Mouse (Mus musculus): ENCODE data around the gene D230025D16Rik. TPM values are rescaled to one million over a fixed set of nuclear protein-coding genes. Genes with fewer than 3 reads are reported as not detected.
A peak's percentile ranks its signal among the peaks of the same experiment; 100 is the strongest.

The D230025D16Rik gene
- polyA plus RNA-seq, 1 experiment from 2014 or later, result 26.7 TPM

- Histone ChIP-seq H3K4me3 (peak within 1 kb of the TSS; percentile 40), H3K9ac (peak within 1 kb of the TSS; percentile 42; the same call in 1 of the 2 replicates), H3K9me3 (no peaks in the 10 kb centered on the region), H3K27ac (no peak within 1 kb of the TSS), H3K27me3 (peaks cover 99% of the 10 kb centered on the region), H3K36me3 (0 out of 2 replicates have a peak, but pooled peaks cover 3% of the 10 kb centered on the region), H3K4me1 (peaks cover 17% of the 10 kb centered on the region), H3K4me2 (replicated peaks) (peak within 1 kb of the TSS; percentile 61)
- ATAC-seq (ENCODE audit: insufficient number of reproducible peaks, insufficient read depth, low FRiP score, low TSS enrichment), result no peak
- 7% methylated on average over 10 of the region's 10 CpGs for WGBS
These were observed 50.9 kb downstream of the D230025D16Rik start, which contains the start of gene Nol3 for GRCm38 (mm10) chr8:105275840-105276239. Gene Nol3 (plus strand): TSS chr8:105276140.

GRCm38 (mm10) chr8:105276292-105277120 lies 51.6 kb downstream of the D230025D16Rik start:
- H3K36me3 ChIP-seq, result peaks cover 4% of the 10 kb centered on the region; the same call in 1 of the 2 replicates
- H3K27ac ChIP-seq, result no peak overlapping the region
- H3K27me3 ChIP-seq, result peaks cover 93% of the 10 kb centered on the region
- H3K9ac ChIP-seq, result peak overlapping the region; percentile 42; the same call in 1 of the 2 replicates
- H3K4me1 ChIP-seq, result peaks cover 16% of the 10 kb centered on the region
- peak; percentile 42 for ATAC-seq (ENCODE audit: insufficient number of reproducible peaks, insufficient read depth, low FRiP score, low TSS enrichment)
- WGBS, result 3% methylated on average over 30 of the region's 30 CpGs
- no peaks in the 10 kb centered on the region for H3K9me3 ChIP-seq
- H3K4me2 ChIP-seq (replicated peaks), result peak overlapping the region; percentile 61
- H3K4me3 ChIP-seq, result peak overlapping the region; percentile 40

DNA sequence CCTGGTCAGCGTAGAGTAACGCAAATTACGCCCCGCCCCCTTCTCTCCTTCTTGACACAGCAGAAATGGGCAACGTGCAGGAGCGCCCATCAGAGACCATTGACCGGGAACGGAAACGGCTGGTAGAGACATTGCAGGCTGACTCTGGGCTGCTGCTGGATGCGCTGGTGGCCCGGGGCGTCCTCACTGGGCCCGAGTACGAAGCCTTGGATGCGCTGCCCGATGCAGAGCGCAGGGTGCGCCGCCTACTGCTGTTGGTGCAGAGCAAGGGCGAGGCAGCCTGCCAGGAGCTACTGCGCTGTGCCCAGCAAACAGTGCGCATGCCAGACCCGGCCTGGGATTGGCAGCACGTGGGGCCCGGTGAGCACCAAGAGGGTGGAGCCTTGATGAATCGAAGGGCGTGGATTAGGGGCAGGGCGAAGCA lies 54.0 kb downstream of the D230025D16Rik start:
- no peak for ATAC-seq (ENCODE audit: insufficient number of reproducible peaks, insufficient read depth, low FRiP score, low TSS enrichment)
- H3K9ac ChIP-seq, result no peak overlapping the region; the same call in 1 of the 2 replicates
- no peaks in the 10 kb centered on the region for H3K9me3 ChIP-seq
- peaks cover 68% of the 10 kb centered on the region for H3K27me3 ChIP-seq
- H3K36me3 ChIP-seq, result peaks cover 19% of the 10 kb centered on the region; the same call in 1 of the 2 replicates
- peak overlapping the region; percentile 39 for H3K4me2 ChIP-seq (replicated peaks)
- H3K4me1 ChIP-seq, result peaks cover 16% of the 10 kb centered on the region
- 3% methylated on average over 28 of the region's 28 CpGs for WGBS
- H3K4me3 ChIP-seq, result peak overlapping the region; percentile 6; the same call in 1 of the 2 replicates
- H3K27ac ChIP-seq, result no peak overlapping the region

DNA sequence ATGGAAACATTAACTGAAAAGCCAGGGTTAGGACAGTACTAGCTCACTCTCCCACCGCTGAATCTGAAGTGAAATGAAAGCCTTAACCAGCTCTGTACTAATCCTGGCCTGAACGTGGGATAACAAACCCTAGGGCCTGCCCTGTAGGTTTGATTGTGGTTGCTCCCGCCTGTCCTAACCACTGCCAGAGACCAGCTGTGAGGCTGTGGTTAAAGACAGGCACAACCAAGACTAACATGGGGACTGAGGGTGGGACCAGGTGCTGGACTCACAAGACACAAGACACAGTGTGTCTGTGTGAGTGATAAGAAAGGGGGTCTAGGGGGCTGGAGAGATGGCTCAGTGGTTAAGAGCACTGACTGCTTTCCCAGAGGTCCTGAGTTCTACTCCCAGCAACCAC lies 55.6 kb downstream of the D230025D16Rik start:
- Histone ChIP-seq H3K9me3 (no peaks in the 10 kb centered on the region), H3K27me3 (peaks cover 52% of the 10 kb centered on the region)
- WGBS, result 63% methylated on average over 3 of the region's 3 CpGs

GRCm38 (mm10) chr8:105281821-105282220 lies 56.9 kb downstream of the D230025D16Rik start:
- H3K4me3 ChIP-seq, result no peak overlapping the region
- no peak for ATAC-seq (ENCODE audit: insufficient number of reproducible peaks, insufficient read depth, low FRiP score, low TSS enrichment)
- H3K9ac ChIP-seq, result no peak overlapping the region
- no peaks in the 10 kb centered on the region for H3K9me3 ChIP-seq
- peaks cover 6% of the 10 kb centered on the region for H3K4me1 ChIP-seq
- no peak overlapping the region for H3K27ac ChIP-seq
- WGBS, result 87% methylated on average over 12 of the region's 12 CpGs
- peaks cover 39% of the 10 kb centered on the region for H3K27me3 ChIP-seq
- peaks cover 28% of the 10 kb centered on the region for H3K36me3 ChIP-seq
- H3K4me2 ChIP-seq (replicated peaks), result no peak overlapping the region

More for the DNA sequence above, 55.6 kb downstream of the D230025D16Rik start:
- no peak overlapping the region for H3K4me3 ChIP-seq
- H3K9ac ChIP-seq, result no peak overlapping the region
- peaks cover 27% of the 10 kb centered on the region for H3K36me3 ChIP-seq
- H3K4me1 ChIP-seq, result peaks cover 16% of the 10 kb centered on the region
- no peak overlapping the region for H3K4me2 ChIP-seq (replicated peaks)
- no peak for ATAC-seq (ENCODE audit: insufficient number of reproducible peaks, insufficient read depth, low FRiP score, low TSS enrichment)
- no peak overlapping the region for H3K27ac ChIP-seq

GRCm38 (mm10) chr8:105282239-105282638 lies 57.3 kb downstream of the D230025D16Rik start:
- Histone ChIP-seq H3K4me3 (no peak overlapping the region), H3K9ac (no peak overlapping the region), H3K4me1 (peaks cover 6% of the 10 kb centered on the region), H3K36me3 (peaks cover 28% of the 10 kb centered on the region), H3K27ac (no peak overlapping the region), H3K27me3 (peaks cover 35% of the 10 kb centered on the region), H3K4me2 (replicated peaks) (no peak overlapping the region), H3K9me3 (no peaks in the 10 kb centered on the region)
- no peak for ATAC-seq (ENCODE audit: insufficient number of reproducible peaks, insufficient read depth, low FRiP score, low TSS enrichment)
- WGBS, result 88% methylated on average over 4 of the region's 4 CpGs

DNA sequence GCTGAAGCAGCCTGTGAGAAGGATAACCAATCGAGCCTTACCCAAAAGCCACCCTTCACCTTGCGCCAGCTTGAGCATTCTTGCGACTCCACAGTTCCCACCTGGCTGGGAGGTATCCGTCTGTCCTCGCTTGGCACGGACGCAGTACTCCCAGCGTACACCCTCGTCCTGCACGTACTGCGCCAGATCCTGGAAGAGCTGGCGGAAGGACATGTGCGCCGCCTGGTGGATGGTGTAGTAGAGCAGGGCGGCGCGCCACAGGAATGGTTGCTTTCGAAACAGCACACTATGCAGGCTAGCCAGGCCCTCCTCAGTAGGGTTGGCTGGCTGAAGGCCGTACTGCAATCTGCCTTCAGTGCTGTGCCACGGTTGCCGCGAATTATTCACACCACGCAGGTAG lies 58.1 kb downstream of the D230025D16Rik start:
- H3K9ac ChIP-seq, result no peak overlapping the region
- peaks cover 27% of the 10 kb centered on the region for H3K27me3 ChIP-seq
- WGBS, result 27% methylated on average over 23 of the region's 23 CpGs

DNA sequence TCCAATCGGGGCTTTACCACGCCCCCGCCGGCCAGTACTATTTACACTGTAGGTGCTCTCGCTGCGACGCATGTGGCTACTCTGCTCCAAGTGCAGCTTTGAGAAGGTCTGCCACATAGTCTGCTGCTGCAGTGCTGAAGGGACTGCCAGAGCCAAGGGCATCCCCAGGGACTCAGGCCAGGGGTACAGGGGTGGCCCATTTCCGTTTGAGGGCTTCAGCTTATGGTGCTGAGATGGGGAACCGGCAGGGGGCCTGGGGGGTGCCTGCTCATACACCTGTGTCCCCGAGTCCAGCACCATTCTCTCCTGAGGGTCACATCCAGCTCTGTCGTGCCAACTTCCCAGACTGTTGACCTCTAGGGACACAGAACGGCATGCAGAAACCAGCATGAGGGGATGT lies 60.6 kb downstream of the D230025D16Rik start:
- peaks cover 10% of the 10 kb centered on the region for H3K27me3 ChIP-seq
- no peak for ATAC-seq (ENCODE audit: insufficient number of reproducible peaks, insufficient read depth, low FRiP score, low TSS enrichment)

More for the DNA sequence above, 58.1 kb downstream of the D230025D16Rik start:
- no peaks in the 10 kb centered on the region for H3K9me3 ChIP-seq
- H3K27ac ChIP-seq, result no peak overlapping the region
- no peak overlapping the region for H3K4me2 ChIP-seq (replicated peaks)
- H3K4me3 ChIP-seq, result no peak overlapping the region
- peaks cover 8% of the 10 kb centered on the region for H3K4me1 ChIP-seq
- H3K36me3 ChIP-seq, result peaks cover 28% of the 10 kb centered on the region
- ATAC-seq (ENCODE audit: insufficient number of reproducible peaks, insufficient read depth, low FRiP score, low TSS enrichment), result no peak

DNA sequence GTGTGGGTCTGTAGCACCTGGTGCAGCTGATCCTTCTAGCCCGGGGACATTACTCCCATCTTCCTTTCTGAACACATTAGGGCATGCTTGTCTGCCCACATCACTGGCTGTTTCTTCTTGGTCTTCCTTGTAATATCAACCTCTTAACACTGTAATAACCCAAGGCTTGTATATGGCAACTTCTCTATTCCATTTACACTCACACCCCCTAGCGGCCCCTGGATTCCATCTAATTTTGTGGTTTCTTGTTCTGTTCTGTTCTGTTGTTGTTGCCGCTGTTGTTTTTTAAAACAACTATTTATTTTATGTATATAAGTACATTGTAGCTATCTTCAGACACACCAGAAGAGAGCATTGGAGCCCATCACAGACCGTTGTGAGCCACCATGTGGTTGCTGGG lies 62.0 kb downstream of the D230025D16Rik start:
- H3K27ac ChIP-seq, result no peak overlapping the region
- H3K36me3 ChIP-seq, result peaks cover 20% of the 10 kb centered on the region
- no peak overlapping the region for H3K9ac ChIP-seq
- ATAC-seq (ENCODE audit: insufficient number of reproducible peaks, insufficient read depth, low FRiP score, low TSS enrichment), result no peak
- WGBS, result 89% methylated on average over 4 of the region's 4 CpGs
- peaks cover 24% of the 10 kb centered on the region for H3K4me1 ChIP-seq
- H3K4me2 ChIP-seq (replicated peaks), result no peak overlapping the region
- H3K4me3 ChIP-seq, result no peak overlapping the region
- H3K27me3 ChIP-seq, result peaks cover 11% of the 10 kb centered on the region
- H3K9me3 ChIP-seq, result no peaks in the 10 kb centered on the region

More for the DNA sequence above, 60.6 kb downstream of the D230025D16Rik start:
- H3K4me1 ChIP-seq, result peaks cover 20% of the 10 kb centered on the region
- H3K4me3 ChIP-seq, result no peak overlapping the region
- H3K9me3 ChIP-seq, result no peaks in the 10 kb centered on the region
- H3K36me3 ChIP-seq, result peaks cover 27% of the 10 kb centered on the region
- no peak overlapping the region for H3K4me2 ChIP-seq (replicated peaks)
- no peak overlapping the region for H3K27ac ChIP-seq
- 47% methylated on average over 12 of the region's 12 CpGs for WGBS
- no peak overlapping the region for H3K9ac ChIP-seq

GRCm38 (mm10) chr8:105288231-105288630 lies 63.3 kb downstream of the D230025D16Rik start:
- Histone ChIP-seq H3K27me3 (peaks cover 12% of the 10 kb centered on the region), H3K36me3 (peaks cover 12% of the 10 kb centered on the region; the same call in 1 of the 2 replicates), H3K4me1 (peaks cover 24% of the 10 kb centered on the region), H3K27ac (no peak overlapping the region), H3K4me2 (replicated peaks) (peak overlapping the region; percentile 84), H3K9ac (no peak overlapping the region), H3K9me3 (no peaks in the 10 kb centered on the region), H3K4me3 (peak overlapping the region; percentile 44)
- no peak for ATAC-seq (ENCODE audit: insufficient number of reproducible peaks, insufficient read depth, low FRiP score, low TSS enrichment)
- 81% methylated on average over 5 of the region's 5 CpGs for WGBS

DNA sequence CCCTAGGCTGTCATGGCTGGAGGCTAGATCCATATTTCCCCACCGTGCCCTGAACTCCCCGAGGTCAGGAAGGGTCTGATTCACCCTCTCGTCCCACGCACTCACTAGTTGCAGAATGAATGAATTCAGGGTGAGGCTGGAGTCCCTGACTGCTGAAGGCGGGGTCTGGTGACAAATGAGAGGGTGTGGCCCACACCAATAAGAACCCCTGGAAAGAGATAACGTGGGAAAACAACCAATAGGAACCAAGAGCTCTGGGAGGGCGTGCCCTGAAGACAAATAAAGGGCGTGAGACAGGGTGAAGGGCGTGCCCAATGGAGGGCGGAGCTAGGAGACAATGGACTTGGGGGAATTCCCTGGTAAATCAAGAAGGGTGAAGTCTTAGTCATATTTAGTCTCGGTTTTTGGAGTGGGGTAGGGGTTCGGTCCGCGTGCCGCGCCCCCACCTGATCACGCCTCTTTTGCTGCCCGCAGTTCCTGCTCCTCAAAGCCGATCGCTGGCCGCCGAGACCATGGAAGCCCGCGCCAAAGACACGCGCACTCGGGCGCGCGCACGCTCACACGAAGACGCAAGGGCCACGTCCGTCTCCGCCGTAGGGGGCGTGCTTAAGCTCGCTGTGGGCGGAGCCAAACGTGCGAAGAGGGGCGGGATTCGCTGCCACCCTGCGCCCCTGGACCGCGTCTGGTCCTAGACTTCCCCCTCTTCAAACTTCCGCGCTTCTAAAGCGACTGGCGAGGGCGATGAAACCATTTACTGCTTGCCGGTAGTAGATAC lies 64.2 kb downstream of the D230025D16Rik start:
- Histone ChIP-seq H3K36me3 (peaks cover 9% of the 10 kb centered on the region; the same call in 1 of the 2 replicates), H3K4me2 (replicated peaks) (peak overlapping the region; percentile 84), H3K27me3 (peaks cover 19% of the 10 kb centered on the region), H3K9me3 (no peaks in the 10 kb centered on the region), H3K9ac (peak overlapping the region; percentile 48), H3K27ac (peak overlapping the region; percentile 52; the same call in 1 of the 2 replicates), H3K4me1 (peaks cover 24% of the 10 kb centered on the region), H3K4me3 (peak overlapping the region; percentile 44)
- under 1% methylated on average over 53 of the region's 53 CpGs for WGBS
- ATAC-seq (ENCODE audit: insufficient number of reproducible peaks, insufficient read depth, low FRiP score, low TSS enrichment), result peak; percentile 87
